Mouse (Mus musculus) stomach, embryonic 14.5 days (tissue): ENCODE measurements at regions not wholly inside any gene's neighbourhood (a gene's known extent, or its start where the extent isn't known, plus 50 kb on each side); places are given as distances from the start of the nearest gene placed in this dataset.

Experiments used
- ATAC-seq: fragments of 200-750 bp; cut with Nextera tagmentation; 2 replicates; pipeline ENCODE4 v1.8.0; 2017; ENCODE audit warnings: low read depth, moderate TSS enrichment; ENCODE audit not compliant: insufficient number of reproducible peaks, insufficient read depth, low FRiP score
- H3K27ac ChIP-seq: fragments of 300-500 bp; sonication (generic); 2 replicates; pipeline ENCODE4 v1.5.1; 2014; ENCODE audit warnings: mild to moderate bottlenecking, low read length, moderate library complexity, mixed read lengths
- H3K27me3 ChIP-seq: fragments of 300-500 bp; sonication (generic); 2 replicates; pipeline ENCODE4 v1.6.1; 2014; ENCODE audit warnings: low read length, control low read depth, mixed read lengths; ENCODE audit not compliant: control insufficient read depth, insufficient read depth
- H3K36me3 ChIP-seq: fragments of 300-500 bp; sonication (generic); 2 replicates; pipeline ENCODE4 v1.6.1; 2014; ENCODE audit warnings: mild to moderate bottlenecking, control low read depth, low read length, moderate library complexity, mixed read lengths; ENCODE audit not compliant: control insufficient read depth, insufficient read depth
- H3K4me1 ChIP-seq: fragments of 300-500 bp; sonication (generic); 2 replicates; pipeline ENCODE4 v1.6.1; 2014; ENCODE audit warnings: low read length, control low read depth, mixed read lengths; ENCODE audit not compliant: control insufficient read depth, insufficient read depth
- H3K4me2 ChIP-seq: fragments of 300-500 bp; sonication (generic); replicated peaks from 2 replicates; pipeline ENCODE4 v1.6.1; 2014; ENCODE audit warnings: low read depth, low read length, control low read depth
- H3K4me3 ChIP-seq: fragments of 300-500 bp; sonication (generic); 2 replicates; pipeline ENCODE4 v1.5.1; 2014; ENCODE audit warnings: low read depth, low read length, control low read depth
- H3K9ac ChIP-seq: fragments of 300-500 bp; sonication (generic); replicated peaks from 2 replicates; pipeline ENCODE4 v1.6.1; 2014; ENCODE audit warnings: low read depth, mild to moderate bottlenecking, control low read depth, low read length, moderate library complexity, mixed read lengths
- H3K9me3 ChIP-seq: fragments of 300-500 bp; sonication (generic); 2 replicates; pipeline ENCODE4 v1.6.1; 2016; ENCODE audit warnings: low read depth, low read length, control low read depth; ENCODE audit not compliant: control insufficient read depth
- WGBS: fragments of 180-500 bp; shearing (Covaris S2); extraction: QIAGEN DNeasy Blood & Tissue Kit; methylation state at CpG from one replicate; pipeline ENCODE4 v1.1.7; 2014; 5-methylcytosine and 5-hydroxymethylcytosine counted together

DNA sequence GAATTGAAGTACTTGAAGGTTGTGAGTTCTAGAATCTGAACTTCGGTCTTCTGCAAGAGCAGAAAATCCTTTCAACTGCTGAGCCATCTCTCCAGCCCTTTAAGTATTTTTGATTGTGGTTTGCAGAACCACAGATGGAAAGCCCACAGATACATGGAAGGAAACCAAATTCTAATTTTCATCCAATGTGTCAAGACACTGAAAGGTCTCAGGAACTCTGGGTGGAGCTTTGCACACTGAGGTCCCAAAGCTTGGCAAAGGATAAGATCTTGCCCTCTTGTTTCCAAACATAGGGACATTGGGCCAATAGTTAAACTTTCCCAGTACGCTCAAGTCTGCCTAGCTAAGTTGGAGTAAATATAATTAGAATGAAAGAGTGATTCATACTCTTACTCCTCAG is 102.6 kb upstream of the Ado start:
- Histone ChIP-seq H3K27ac (no peak overlapping the region), H3K27me3 (no peaks in the 10 kb centered on the region), H3K36me3 (no peaks in the 10 kb centered on the region), H3K4me1 (no peaks in the 10 kb centered on the region), H3K4me3 (no peak overlapping the region), H3K9ac (no peak overlapping the region), H3K9me3 (no peaks in the 10 kb centered on the region), H3K4me2 (no peak overlapping the region)
- WGBS = 85% methylated on average over 2 of the region's 2 CpGs
- no peak for ATAC-seq

DNA sequence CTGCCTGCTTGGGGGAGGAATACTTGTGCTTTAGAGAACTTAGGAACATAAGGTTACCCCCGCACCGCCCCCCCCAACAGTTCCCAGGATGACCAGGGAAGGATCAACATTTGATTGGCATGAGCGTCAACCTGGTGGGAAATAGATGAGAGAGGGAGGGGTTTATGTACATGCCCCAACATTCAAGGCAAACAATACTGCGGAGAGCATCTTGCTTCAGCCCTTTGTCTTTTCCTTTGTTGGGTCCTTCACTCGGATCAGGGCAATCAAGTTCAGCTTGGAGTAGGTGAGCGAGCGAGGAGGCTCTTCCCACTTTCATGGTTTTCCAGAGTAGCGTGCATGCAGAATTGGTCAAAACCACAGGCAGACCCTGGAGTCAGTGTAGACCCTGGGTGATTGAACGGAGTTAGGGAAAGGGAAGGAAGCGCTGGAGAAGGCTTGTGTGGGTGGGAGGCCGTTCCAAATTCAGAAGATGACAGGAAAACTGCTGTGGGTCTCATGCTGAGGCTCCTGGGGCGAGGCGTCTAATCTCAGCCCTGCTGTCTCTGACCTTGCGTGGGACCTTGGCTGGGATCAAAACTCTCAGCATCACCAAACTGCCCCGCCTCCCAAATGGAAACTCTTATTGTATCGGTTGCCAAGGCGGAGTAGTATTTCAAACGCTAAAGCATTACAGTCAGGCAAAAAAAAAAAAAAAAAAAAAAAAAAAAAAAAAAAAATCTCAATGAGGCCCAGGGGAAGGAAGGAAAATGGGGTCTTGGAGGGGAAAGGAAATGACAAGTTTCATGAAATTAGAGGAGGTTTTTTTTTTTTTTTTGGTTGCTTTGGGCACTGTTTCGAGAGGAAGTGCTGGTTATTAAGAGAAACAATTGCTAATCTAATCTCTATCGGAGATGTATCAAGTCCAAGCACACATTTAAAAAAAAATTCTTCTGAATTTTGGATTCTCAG is 99.3 kb upstream of the Ado start:
- 23% methylated on average over 20 of the region's 20 CpGs for WGBS
- no peaks in the 10 kb centered on the region for H3K27me3 ChIP-seq
- no peak overlapping the region for H3K27ac ChIP-seq
- H3K36me3 ChIP-seq = no peaks in the 10 kb centered on the region
- H3K4me1 ChIP-seq = no peaks in the 10 kb centered on the region
- no peaks in the 10 kb centered on the region for H3K9me3 ChIP-seq
- peak overlapping the region; percentile 26 for H3K4me2 ChIP-seq
- no peak overlapping the region for H3K9ac ChIP-seq
- ATAC-seq = no peak
- H3K4me3 ChIP-seq = peak overlapping the region; percentile 12; the same call in 1 of the 2 replicates

- no peak overlapping the region for H3K9ac ChIP-seq
- H3K27me3 ChIP-seq = no peaks in the 10 kb centered on the region
- 10% methylated on average over 14 of the region's 14 CpGs for WGBS
- no peaks in the 10 kb centered on the region for H3K36me3 ChIP-seq
- H3K27ac ChIP-seq = no peak overlapping the region
- H3K4me3 ChIP-seq = peak overlapping the region; percentile 12; the same call in 1 of the 2 replicates
- H3K4me1 ChIP-seq = no peaks in the 10 kb centered on the region
- no peak for ATAC-seq
- H3K4me2 ChIP-seq = peak overlapping the region; percentile 26
- no peaks in the 10 kb centered on the region for H3K9me3 ChIP-seq
These were observed 98.2 kb upstream of the Ado start for GRCm38 (mm10) chr10:67646659-67647559.

DNA sequence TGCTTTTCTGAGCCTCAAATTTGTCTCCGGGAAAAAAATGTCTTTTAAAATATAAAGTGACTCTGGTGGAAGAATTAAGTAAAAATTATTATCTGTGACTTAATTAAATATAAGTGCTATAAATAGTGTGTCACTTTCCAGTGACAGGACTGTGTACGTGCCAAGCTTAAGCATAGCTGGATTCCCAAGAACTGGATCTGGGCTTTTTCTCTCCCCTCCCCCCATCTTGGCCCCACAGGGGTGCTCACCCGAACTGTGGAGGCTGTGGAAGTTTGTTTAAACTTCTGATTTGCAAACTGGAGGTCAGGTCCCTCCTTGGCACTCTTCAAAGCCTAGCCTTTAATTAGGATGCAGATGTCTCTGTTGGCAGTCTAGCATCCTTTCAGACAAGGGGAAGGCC is 97.1 kb upstream of the Ado start:
- WGBS = 39% methylated on average over 3 of the region's 3 CpGs
- no peak overlapping the region for H3K27ac ChIP-seq
- no peaks in the 10 kb centered on the region for H3K4me1 ChIP-seq
- H3K27me3 ChIP-seq = no peaks in the 10 kb centered on the region
- H3K9ac ChIP-seq = no peak overlapping the region
- ATAC-seq = no peak
- H3K9me3 ChIP-seq = no peaks in the 10 kb centered on the region
- H3K36me3 ChIP-seq = no peaks in the 10 kb centered on the region
- no peak overlapping the region for H3K4me2 ChIP-seq
- H3K4me3 ChIP-seq = no peak overlapping the region

DNA sequence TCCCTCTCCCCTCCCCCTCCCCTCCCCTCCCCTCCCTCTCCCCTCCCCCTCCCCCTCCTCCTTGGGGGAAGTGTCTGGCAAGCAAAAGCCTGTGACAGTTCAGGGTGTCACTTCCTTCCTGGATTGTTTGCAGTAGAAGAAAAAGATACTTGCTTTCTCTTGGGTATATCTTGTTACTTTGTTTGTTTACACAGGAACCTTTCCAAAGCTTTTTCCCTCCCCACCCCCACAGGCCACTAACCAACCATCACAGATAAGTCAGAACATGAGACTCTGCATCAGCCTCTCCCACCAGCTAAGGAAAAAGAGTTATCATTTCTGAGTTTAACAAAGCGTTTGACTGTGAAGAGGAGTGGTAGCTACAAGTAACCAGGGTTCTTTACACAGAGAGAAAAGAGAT is 95.5 kb upstream of the Ado start:
- H3K4me1 ChIP-seq = no peaks in the 10 kb centered on the region
- no peaks in the 10 kb centered on the region for H3K36me3 ChIP-seq
- no peaks in the 10 kb centered on the region for H3K9me3 ChIP-seq
- no peak for ATAC-seq
- H3K9ac ChIP-seq = no peak overlapping the region
- no peak overlapping the region for H3K4me3 ChIP-seq
- H3K27me3 ChIP-seq = no peaks in the 10 kb centered on the region
- 27% methylated on average over 1 of the region's 1 CpGs for WGBS
- no peak overlapping the region for H3K4me2 ChIP-seq
- H3K27ac ChIP-seq = no peak overlapping the region

DNA sequence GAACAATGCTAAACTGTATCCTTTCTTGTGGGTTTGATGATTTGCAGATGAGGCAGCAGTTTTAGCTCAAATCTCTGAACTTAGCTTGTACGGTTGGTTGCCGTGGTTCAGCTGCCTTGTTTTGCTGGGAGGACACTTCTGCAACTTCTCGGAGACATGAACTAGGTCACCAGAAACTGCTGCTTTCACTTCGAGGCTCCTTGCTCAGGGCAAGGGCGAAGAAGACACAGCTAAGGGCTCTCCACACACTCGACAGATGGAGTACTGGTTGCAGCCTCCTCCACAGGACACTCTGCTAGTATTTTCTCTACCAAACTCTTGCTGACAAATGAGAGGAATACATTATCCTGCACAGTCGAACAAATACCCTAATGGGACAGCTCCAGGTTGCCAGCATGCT is 94.9 kb upstream of the Ado start:
- Histone ChIP-seq H3K4me2 (no peak overlapping the region), H3K27ac (no peak overlapping the region), H3K4me1 (no peaks in the 10 kb centered on the region), H3K9me3 (no peaks in the 10 kb centered on the region), H3K36me3 (no peaks in the 10 kb centered on the region), H3K9ac (no peak overlapping the region), H3K27me3 (no peaks in the 10 kb centered on the region), H3K4me3 (no peak overlapping the region)
- 30% methylated on average over 7 of the region's 7 CpGs for WGBS
- no peak for ATAC-seq

DNA sequence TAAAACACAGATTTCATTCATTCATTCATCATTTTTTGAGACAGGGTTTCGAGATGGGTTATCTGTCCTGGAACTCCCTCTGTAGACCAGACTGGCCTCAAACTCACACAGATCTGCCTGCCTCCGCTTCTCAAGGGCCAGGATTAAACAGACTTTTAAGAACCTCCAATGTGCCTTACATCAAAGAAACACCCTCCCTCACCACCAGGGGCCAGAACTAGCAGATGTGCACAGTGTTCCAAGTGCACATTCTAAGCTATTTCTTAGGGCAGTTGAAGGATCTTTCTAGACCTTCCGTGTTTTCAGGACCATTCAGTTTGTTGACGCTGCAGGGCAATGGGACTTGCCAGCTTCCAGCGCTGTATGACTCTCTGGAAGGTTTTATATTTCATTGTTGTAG is 88.6 kb upstream of the Ado start:
- Histone ChIP-seq H3K9me3 (no peaks in the 10 kb centered on the region), H3K4me1 (0 out of 2 replicates have a peak, but pooled peaks cover 2% of the 10 kb centered on the region), H3K4me3 (no peak overlapping the region), H3K4me2 (no peak overlapping the region), H3K9ac (no peak overlapping the region), H3K27me3 (no peaks in the 10 kb centered on the region), H3K27ac (no peak overlapping the region), H3K36me3 (no peaks in the 10 kb centered on the region)
- WGBS = 59% methylated on average over 5 of the region's 5 CpGs
- no peak for ATAC-seq

- Histone ChIP-seq H3K4me2 (peak overlapping the region; percentile 39), H3K27ac (no peak overlapping the region), H3K9me3 (no peaks in the 10 kb centered on the region), H3K4me3 (peak overlapping the region; percentile 9; the same call in 1 of the 2 replicates), H3K36me3 (no peaks in the 10 kb centered on the region), H3K4me1 (0 out of 2 replicates have a peak, but pooled peaks cover 2% of the 10 kb centered on the region), H3K9ac (no peak overlapping the region), H3K27me3 (no peaks in the 10 kb centered on the region)
- ATAC-seq = no peak
- WGBS = 3% methylated on average over 13 of the region's 13 CpGs
These were observed 87.8 kb upstream of the Ado start for GRCm38 (mm10) chr10:67636569-67636968.
